Mouse (Mus musculus): Measurements from ENCODE around the gene Dpp7.
A peak's percentile ranks its signal among the peaks of the same experiment; 100 is the strongest.

The Dpp7 gene

GRCm38 (mm10) chr2:25310969-25311368, 45.2 kb downstream of the Dpp7 start:
- DNase-seq (ENCODE audit: low spot score) = no peak

- no peak for DNase-seq (ENCODE audit: low spot score)
These were observed 46.0 kb downstream of the Dpp7 start for GRCm38 (mm10) chr2:25310180-25310579.

- DNase-seq (ENCODE audit: low spot score) = no peak
These were observed 50.4 kb downstream of the Dpp7 start for GRCm38 (mm10) chr2:25305587-25306359.

GRCm38 (mm10) chr2:25304657-25305541, 51.3 kb downstream of the Dpp7 start:
- DNase-seq (ENCODE audit: low spot score) = peak; percentile 64

- DNase-seq (ENCODE audit: low spot score) = peak; percentile 11
These were observed 52.1 kb downstream of the Dpp7 start for GRCm38 (mm10) chr2:25303931-25304656.

- DNase-seq (ENCODE audit: low spot score) = no peak
These were observed 52.7 kb downstream of the Dpp7 start for GRCm38 (mm10) chr2:25303452-25303851.

Measured in retina, embryonic 14.5 days (tissue).